Mouse (Mus musculus) kidney, postnatal 36 days (tissue): Measurements from ENCODE around the gene Mrps2.
"Not testable (repeated sequence)": the region's sequence is repeated elsewhere in the genome, so short reads cannot be mapped to it uniquely, and the experiment has no call there.

ENCODE experiments used
- DNase-seq, 2 experiments: peaks; one replicate each; pipeline ENCODE4 v3.0.0; 2021 to 2022; ENCODE audit warnings: mixed read lengths in 2 of 2

The Mrps2 gene

DNA sequence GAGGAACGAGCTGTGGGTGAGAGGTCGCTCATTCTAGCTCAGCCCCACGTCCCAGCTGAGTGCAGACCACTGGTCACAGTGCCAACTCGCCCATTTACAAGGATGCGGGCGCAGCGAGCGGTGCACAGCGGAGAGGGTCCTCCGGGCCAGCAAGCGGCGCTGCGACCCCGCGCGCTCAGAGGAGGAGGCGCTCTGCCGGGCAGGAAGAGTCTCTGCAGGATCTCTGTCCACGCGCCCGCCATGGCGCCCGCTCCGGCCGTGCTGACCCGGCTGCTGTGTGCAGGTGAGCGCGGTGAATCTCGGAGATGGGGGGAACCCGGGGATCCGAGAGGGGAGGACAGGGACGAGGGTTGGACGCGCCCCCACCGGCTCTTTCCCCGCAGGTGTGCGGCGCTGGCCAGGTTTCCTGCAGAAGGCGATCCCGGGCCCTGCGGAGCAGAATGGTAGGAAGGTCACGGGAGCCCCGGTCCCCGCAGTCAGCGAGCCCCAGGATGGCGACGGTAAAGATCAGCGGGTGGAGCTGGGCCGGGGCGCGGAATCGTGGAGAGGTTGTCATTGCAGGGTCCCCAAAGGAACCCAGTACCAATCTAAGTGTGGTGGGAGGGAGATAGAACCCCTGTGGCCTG, at the start of gene Mrps2:
Gene Mrps2 (plus strand): TSS at position 207 of the 626 bp plus-strand sequence.
- peak; percentile 84 to 93 for DNase-seq

DNA sequence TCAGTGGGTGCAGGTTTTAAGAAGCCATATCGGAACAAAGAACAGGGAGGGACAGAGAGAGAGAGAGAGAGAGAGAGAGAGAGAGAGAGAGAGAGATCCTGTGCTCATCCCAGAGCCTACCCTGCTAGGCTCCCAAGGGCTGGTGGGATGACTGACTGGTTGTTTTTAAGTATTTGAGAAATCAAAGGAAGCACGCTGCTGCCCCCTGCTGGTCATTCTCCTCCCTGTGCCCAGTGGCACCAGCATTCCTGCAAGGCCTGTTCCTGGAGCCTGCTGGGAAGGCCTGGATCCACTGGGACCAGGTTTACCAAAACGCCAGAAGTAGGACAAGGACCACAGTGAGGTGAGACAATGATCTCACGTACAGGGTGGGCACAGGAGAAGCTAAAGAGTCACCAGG, 48.0 kb upstream of the Mrps2 start:
- DNase-seq, result peak; percentile 88 to 96

DNA sequence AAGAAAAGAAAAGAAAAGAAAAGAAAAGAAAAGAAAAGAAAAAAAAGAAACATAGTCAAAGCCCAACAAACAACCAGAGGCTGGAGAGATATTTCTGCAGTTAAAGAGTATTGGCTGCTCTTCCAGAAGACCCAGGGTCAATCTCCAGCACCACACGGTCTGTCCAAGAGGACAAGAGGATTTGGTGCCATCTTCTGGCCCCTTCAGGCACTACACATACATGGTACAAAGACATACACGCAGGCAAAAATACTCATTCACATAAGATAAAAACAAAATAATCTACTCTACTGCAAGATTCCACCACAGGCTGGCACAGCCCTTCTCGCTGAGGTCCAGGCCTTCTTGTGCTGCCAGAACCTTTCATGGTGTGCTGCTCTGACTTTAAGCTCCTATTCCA, 44.7 kb upstream of the Mrps2 start:
- peak; percentile 57 to 85 for DNase-seq

DNA sequence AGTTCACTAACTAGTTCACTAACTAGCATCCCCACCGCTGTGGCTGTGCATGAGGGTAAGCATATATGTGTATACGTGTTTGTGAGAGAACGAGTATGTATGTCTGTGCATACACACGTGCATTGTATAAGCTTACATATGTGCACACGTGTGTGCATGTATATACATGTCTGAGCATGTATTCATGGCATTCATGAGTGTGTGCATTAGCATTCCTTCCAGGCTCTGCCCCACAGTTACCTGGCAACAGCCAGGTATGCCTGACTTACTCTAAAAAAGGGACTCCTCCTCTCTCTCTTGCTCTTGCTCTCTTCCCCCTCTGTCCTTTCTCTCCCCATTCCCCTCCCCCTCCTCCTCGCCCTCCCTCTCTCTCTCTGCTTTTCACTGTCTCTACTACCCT, 40.6 kb upstream of the Mrps2 start:
- no peak for DNase-seq

DNA sequence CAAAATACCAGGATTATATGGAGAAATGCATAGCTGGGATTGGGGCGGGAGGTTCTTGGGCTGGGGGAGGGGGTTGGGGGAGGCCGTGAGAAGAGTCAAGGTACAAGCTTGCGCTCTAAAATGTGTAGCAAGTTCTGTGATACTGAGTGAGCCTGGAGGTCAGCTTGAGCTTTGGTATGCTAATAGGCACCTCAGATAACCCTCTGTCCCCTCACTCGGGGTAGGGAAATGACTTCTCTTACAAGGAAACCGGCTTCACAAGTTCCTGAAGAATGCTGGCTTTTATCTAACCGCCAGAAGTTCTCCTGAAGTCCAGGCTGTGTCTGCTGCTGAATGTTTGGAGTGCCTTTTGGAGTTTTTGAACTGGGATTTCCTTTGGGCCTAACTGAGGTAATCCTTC, 37.0 kb upstream of the Mrps2 start:
- DNase-seq, result no peak

DNA sequence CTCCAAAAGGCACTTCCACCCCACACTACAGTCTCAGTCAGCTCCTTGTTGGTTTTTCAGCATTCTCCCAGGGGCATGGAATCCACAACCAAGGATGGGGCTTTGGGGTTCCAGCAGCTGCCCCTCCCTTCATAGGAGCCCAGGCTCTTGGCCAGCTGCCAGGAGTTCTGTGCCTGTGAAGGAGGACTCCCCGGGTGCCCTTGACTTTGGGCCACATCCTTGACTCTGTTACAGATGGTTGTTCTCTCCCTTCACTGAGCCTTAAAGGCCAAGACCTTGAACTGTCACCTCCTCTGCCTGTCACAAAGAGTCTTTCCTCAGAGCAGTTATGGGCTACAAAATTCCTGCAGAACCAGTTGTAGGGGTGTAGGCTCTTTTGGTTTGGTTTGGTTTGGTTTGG, 35.1 kb upstream of the Mrps2 start:
- peak; percentile 20 to 61 for DNase-seq

DNA sequence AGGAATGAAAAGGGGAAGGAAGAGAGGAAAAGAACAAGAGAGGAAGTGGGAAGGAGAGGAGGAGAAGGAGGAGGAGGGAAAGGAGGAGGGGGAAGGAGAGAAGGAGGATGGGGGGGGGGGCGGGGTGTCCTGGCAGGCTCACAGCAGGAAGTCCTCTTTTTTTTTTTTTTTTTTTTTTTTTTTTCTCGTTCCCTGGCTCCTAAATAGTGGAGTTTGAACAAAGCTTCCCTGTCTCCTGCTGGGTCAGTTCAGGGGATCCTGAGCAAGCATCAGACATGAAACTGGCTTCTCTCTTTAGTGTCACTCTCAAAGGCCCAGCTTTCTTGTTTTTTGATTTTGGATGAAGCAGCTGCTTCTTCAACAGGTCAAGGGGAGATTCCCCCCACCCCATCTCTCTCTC, 34.4 kb upstream of the Mrps2 start:
- DNase-seq, result no peak

DNA sequence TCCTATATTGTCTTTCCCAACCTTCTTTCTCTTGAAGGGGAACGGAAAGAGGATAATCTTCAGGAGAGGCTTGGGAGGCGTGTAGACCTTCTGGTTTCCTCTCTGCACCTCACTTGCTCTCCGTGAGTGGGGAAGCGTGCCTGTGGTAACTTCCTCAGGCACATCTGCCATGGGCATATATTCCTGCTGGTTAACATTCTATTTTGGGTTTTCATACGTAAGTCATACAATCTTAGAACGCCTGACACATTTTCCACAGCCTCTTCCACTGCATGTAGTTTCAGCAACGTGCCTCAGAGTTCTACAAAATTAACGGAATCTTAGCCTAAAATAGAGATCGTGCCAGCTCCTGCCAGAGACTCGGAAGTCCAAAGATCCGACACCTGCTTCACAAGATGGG, 32.5 kb upstream of the Mrps2 start:
- no peak for DNase-seq

DNA sequence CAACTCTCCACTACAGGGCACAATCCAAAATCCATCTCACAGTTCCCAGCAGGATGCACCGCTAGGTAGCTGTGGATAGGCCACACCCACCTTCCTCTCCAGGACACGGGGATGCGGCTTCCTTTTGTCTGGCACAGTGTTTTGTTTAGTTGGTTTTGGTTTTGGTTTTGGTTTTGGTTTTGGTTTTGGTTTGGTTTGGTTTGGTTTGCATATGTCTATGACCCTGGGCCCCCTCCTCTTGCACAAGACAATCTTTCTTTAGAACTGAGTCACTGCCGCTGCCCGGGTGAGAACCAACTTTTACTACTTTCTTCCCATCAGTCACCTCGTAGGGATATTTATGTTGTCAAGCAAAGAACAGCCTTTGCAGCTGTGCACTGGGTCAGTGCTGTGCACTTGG, 27.0 kb upstream of the Mrps2 start:
- DNase-seq, result no peak

DNA sequence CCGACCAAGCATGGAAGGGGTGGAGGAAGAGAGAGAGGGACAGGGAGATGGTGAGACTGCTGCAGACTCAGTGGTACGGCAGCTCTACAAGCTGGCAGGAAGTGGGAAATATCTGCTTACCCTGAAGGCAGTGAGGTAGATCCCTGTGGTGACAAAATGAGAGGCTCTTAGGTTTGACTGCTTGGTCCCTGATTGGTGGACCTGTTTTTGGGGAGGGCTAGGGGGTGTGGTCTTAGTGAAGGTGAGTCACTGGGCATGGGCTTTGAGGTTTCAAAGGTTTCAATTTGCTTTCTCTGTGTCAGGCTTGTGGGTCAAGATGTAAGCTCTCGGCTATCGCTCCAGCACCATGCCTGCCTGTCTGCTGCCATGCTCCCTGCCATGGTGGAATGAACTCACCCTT, 22.8 kb upstream of the Mrps2 start:
- DNase-seq, result no peak

DNA sequence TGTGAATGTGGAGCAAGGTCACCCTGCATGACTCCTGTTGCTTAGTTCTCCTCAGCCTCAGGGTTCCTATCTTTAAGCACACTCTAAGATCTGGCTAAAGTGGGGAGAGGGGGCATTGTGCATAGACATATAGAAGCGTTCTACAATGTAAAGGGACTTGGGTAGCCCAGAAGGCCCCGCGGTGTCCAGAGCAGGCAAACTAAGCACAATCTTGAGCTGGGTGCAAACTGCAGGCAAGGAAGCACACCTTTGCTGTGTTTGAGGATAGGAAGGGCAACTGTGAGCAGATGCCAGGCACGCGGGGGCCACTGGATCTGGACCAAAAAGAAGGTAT, 21.7 kb upstream of the Mrps2 start:
- no peak for DNase-seq

DNA sequence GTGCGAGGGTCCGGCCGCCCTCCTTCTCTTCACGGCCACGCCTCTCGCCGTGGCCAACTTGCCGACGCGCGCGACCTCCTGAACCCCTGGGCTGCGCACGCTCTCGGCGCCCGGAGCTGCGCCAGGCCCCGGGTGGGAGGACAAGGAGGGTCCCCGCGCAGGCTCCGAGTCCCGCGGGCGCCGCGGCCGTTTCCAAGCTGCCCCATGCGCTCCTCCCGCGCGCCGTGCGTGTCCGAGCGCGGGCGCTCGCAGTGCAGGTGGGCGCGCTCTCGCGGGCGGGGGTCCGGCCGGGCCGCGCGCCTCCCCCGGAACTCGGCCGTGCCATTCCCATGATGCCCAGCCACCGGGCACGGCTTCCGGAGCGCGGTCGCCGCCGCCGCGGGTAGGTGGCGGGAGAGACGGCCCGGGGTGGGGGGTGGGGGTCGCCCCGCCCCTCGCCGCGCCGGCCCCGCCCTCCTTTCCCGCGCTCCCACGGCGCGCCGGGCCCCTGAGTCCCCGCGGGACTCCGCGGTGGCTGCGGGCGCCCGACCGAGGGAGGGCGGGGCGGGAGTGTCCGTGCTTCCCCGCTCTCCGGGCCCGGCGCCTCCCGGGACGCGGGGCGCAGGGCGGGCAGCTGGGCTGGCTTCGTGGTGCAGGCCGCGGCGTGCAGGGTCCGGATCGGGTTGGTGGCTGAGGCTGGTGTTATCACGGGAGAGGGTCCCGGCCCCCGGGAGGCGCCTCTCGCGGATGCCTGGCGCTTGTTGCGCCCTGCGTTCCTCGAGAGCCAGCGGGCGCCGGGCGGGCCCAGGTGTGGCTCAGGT, 21.2 kb upstream of the Mrps2 start, which contains the start of gene Ppp1r26:
Gene Ppp1r26 (plus strand): TSS at position 286 of the 800 bp plus-strand sequence.
- peak; percentile 33 to 66 for DNase-seq

DNA sequence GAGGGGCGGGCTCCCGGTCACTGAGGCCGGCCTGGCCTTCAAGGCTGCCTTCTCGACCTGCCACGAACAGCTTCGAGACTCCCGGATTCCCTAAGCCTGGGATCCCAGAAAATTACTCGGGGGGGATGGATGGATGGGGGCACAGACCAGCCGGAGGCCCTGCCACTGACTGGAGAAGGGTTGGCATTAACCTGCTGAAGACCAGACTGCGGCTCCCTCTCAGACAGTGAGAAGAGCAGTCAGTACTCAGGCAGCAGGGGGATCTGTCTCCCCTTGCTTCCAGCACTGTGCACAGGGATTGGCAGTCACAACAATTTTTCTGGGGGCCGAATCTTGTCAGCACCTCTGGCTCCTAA, 20.6 kb upstream of the Mrps2 start:
- DNase-seq, result no peak

DNA sequence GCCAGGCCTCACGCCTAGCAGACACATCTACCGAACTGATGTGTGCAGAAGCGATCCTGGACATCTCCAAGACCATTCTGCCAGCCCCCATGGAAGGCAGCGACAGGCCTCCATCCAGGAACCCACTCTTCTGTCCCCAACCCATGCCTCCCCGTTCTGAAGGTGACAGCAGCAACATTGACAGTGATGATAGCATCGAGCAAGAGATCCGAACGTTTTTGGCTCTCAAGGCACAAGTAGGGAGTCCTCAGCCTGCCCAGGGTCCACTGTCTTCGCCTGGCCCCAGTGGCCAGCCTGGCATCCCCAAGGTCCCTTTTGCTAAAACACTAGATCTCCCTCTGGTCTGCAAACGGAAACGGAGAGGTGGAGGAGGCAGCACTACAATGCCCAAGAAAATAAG, 16.2 kb upstream of the Mrps2 start:
- DNase-seq, result no peak

DNA sequence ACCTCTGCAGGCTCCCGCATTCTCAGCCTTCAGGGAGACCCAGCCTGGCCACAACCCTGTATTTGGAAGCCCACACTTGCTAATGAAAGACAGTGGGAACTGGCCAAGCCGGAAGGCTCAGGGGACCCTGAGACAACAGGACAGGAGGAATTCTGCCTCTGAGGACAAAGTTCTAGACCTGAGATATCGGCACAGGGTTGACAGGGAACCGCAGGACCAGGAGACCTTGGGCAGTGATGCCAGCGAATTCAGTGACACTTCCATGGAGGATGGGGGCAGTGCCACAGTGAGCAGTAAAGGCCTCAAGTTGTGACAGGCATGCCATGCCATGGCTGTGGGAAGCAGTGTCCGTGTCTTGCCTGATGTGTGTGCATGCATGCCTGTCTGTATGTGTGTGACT, 14.3 kb upstream of the Mrps2 start:
- no peak for DNase-seq

DNA sequence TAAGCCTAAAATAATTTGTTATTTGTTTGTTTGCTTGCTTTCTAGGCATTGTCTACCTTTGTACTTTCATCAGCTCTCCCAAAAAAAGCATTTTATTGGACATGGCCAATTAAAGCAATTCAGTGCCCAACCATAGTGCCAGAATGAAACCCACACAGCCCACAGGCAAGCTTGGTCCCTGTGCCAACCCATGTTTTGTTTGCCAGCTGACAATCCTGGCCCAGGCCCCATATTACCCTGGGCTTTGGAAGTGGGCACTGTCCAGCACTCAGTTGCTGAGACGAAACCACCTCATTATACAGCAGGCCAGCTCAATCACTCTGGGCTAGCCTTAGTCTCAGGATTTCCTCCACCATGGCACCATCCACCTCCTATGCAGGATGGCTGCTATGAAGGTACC, 11.2 kb upstream of the Mrps2 start:
- DNase-seq, result no peak

DNA sequence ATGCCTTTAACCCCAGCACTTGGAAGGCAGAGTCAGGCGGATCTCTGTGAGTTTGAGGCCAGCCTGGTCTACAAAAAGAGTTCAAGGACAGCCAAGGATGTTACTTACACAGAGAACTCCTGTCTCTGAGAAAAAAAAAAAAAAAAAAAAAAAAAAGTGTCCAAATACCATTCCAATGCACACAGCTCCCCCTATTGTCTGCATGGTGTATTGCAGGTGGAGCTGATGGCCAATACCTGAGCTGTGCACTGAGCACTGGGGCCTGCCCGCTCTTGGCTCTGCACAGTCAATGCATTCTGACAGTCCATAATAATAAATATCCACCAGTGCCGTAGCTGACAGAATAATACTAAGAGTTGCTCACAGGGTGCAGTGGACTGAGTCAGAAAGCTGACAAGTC, 3.9 kb upstream of the Mrps2 start:
- DNase-seq, result peak; percentile 79 to 87

DNA sequence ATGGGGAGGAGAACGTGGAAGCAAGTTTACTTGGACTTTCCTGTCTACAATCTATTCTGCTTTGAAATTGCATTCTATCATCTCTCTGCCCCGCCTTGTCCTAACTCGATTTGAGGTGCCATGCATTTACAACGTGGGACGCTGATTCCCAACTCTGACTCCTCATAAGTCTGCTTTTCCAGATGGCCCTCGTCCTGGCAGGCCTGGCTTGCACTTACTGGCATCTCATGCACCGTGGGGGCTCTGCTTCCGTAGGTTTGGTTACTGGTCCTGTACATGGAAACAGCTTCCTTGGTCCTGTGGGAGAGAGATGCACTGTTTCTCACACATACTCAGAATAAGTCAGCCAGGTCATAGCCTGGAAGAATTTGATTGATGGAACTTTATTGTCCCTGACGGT, 2.9 kb upstream of the Mrps2 start:
- no peak for DNase-seq

DNA sequence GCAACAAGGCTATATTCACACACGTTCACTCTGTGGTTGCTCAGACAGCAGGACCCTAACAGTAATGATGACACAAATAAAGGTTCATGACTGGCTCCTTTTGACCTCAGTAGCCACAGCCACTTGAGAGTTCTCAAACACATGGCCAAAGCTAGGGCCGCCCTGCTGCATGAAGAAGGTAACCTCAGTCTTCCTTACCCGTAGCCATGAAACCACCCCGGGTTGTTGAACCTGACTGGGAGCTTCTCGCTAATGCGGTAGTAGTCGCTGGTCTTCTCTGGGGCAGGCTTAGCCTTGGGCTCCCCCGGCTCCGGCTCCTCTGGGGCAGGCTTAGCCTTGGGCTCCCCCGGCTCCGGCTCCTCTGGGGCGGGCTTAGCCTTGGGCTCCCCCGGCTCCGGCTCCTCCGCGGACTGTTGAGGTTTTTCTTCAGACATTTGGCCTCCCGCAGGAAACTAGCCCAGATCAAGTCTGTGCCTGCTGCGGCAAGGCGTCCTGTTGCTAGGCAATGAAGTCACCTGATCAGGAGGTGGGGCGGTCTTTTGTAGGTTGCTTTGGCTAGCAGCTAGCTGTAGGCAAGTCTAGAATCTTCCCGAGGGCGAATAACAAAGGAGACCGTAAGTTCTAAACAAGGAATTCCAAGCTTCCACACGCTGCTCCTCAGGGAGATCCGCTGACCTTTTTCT, 1.9 kb upstream of the Mrps2 start, which contains the start of gene 1700007K13Rik:
Gene 1700007K13Rik (minus strand): TSS at position 497 of the 683 bp plus-strand sequence.
- peak; percentile 89 for DNase-seq

DNA sequence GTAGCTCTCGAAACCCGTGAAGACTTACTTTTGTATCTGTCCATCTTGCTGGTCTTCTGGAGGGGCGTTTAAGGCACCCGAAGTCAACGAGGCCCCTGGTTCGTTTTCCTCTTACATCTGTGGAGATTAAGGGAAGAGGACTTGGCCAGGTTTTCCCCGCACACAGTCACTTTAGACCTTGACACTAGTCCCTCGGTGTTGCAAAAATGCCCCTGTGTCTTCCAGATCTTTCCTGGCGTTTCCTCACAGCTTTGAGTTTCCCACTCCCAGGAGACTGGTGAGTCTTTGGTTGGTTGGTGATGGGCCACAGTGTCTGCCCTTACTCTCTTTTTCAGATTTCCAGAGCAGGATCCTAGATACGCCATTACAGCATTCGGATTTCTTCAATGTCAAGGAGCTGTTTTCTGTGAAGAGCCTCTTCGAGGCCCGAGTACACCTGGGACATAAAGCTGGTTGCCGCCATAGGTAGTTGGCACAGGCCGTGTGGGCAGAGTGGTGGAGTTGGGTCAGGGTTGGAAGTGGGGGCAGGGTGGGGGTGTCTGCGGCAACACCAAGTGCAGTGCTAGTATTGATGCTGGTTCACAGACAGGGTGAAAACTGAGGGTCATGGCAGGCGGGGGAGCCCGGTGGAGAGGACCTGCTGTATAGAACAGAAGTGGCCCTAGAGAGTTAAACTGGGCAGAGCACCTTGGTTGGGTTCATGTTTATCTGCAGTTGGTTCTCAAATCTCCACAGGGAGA, 790 bp downstream of the Mrps2 start:
- DNase-seq, result no peak

DNA sequence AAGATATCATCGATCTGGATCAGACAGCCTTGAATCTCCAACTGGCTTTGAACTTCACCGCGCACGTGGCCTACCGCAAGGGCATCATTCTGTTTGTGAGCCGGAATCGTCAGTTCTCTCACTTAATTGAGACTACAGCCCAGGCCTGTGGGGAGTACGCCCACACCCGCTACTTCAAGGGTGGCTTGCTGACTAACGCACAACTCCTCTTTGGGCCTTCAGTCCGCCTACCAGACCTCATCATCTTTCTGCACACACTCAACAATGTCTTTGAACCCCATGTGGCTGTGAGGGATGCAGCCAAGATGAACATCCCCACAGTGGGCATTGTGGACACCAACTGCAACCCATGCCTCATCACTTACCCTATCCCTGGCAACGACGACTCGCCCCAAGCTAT, 1.6 kb downstream of the Mrps2 start:
- no peak for DNase-seq

DNA sequence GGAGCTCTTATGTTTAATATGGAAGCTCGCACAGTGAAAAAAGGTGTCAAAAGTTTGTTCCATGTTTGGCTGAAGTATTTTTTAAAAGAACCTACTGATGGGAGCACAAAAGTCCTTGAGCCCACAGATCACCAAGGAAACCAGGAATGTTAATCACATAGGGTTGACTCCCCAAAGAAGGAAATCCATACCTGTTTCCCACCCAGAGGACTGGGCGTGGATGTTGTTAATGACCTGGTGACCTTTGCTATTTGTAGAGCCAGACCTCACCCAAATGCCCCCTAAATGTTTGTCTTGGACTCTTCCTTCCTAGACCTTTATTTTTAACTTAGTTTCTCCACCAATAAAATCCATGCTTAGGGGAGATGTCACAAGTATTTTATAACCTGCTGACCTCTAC, 2.7 kb downstream of the Mrps2 start:
- DNase-seq, result no peak

DNA sequence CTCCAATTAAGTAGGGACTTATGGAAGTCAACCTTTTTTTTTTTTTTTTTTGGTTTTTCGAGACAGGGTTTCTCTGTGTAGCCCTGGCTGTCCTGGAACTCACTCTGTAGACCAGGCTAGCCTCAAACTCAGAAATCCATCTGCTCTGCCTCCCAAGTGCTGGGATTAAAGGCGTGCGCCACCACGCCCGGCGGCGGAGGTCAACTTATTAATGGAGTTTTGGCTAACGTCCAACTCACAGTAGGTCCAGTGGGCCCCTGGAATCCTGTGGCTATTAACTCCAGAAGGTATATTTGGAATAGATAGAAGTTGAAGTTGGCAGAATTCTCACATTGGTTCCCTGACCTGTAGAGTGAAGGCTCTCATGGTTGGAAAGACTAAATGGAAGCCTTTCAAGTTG, 4.1 kb downstream of the Mrps2 start:
- not testable (repeated sequence) for DNase-seq
